Mouse (Mus musculus): ENCODE measurements around the gene Chmp4b. TPM values are rescaled to one million over a fixed set of nuclear protein-coding genes. Genes with fewer than 3 reads are reported as not detected.
A peak's percentile ranks its signal among the peaks of the same experiment; 100 is the strongest.

Gene Chmp4b
- total RNA-seq, 2 experiments from 2014 or later: 125 to 126 TPM

- intact Hi-C loops (cut with DNase I): loop anchor here (5.0 kb wide), 1 partner anchor 63 kb away; no protein-coding TSS in a partner anchor
Measured at GRCm38 (mm10) chr2:154713964-154714363, 62.5 kb downstream of the Chmp4b start.

DNA sequence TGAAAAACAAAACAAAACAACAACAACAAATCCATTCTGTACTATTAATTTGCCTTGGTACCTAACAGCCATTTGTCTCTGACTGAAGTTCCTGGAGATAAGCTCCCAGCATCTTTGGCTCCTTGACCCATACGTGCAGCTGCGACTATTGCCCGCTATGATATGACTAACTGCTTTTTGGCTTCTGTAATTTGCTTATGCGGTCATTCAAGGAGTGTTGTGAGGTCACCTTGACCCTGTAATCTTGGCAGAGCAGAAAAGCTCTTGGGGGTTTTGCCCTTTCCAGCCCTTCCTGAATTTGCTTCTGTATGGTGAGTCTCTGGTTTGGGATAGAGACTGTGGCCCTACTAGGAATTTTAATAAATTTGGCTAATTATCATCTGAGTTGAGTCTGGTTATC, 65.1 kb downstream of the Chmp4b start:
- intact Hi-C loops (cut with DNase I): no loop called here
- no peak for DNase-seq

More at GRCm38 (mm10) chr2:154713964-154714363, 62.5 kb downstream of the Chmp4b start:
- DNase-seq: no peak

- no peak for DNase-seq
- intact Hi-C loops (cut with DNase I): no loop called here
Measured at GRCm38 (mm10) chr2:154717081-154717480, 65.6 kb downstream of the Chmp4b start.

DNA sequence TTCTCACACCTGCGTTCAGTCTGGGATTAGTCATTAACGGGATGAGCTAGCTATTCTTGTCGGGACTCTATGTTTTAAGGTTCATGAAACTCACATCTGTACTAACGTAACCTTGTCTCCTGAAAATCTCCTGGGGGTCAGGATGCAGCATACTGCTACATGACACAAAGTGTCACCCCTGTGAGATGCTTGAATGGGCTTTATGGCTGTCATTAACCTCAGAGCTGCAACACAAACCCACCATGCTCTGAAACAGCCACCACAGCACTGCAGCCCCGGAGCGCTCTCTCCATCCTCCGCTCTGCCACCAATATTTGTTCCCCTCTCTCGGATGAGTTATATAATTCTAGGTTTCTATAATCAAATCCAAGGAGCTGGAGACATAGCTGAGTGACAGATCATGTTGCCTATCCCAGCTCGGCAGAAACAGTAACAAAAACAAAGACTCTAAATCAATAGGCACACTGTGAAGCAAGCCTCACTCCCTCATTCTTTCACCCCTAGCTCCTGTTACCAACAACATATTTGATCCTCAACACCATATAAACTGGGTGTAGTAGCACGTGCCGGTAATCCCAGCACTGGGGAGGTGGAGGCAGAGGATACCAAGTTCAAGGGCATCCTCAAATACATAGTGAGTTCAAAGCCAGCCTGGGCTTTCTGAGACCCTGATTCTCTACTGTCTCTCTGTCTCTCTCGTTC, 67.5 kb downstream of the Chmp4b start:
- intact Hi-C loops (cut with DNase I): no loop called here
- no peak for DNase-seq

GRCm38 (mm10) chr2:154720315-154720714, 68.8 kb downstream of the Chmp4b start:
- intact Hi-C loops (cut with DNase I): no loop called here
- DNase-seq: no peak

DNA sequence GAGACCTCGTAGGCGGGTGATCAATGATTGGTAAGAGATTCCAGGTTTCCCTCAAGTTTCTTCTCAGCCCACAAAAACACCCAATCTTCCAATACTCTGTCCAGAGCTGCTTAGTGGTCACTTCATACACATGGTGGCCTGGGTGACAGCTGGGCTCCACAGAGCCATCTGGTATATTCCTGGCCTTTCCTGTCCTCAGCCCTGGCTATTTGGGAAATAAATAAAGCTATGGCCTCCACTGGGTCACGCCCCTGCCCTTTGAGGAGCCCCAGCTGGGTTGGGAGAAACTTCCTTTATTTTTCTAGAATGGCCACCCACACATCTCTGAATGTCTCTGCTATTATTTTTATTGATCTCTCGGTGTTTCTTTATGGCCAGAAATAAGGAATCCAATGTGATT, 72.0 kb downstream of the Chmp4b start:
- intact Hi-C loops (cut with DNase I): no loop called here
- peak in 1 of 2 experiments; percentile 30 for DNase-seq

DNA sequence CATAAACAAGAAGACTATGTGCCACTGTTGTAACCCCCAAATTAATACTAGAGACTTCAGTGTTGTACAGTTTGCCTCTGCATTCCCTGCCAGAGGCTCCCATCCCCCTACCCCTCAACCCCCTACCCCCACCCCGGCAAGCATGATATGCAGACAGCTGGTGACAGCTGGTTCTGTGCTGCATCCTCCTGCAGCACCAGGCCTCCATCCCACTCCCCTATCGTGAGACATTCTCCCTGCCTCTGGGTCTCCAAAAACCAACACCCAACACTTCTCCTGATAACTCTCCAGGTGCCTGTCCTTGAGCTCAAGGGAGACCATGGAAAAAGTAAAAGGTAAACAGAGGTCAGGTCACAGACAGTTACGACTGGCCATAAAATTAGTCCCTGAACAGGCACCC, 78.2 kb downstream of the Chmp4b start:
- intact Hi-C loops (cut with DNase I): no loop called here
- no peak for DNase-seq

DNA sequence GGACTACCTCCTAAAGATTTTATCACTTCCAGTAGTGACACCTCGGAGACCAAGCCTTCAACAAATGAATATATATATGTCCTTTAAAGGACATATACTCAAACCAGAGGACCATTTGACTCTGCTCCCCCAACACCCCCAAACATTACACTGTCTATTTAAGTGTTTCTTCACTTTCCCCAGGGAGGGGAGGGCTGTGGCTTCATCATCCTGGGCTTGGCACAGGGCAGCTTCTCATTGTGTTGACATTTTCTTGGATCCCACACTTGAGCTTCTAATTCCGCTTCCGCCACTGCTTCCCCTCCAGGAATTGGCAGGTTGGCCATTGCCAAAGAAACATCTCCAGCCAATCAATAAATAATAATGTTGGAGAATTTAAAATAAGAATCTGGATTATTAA, 79.3 kb downstream of the Chmp4b start:
- intact Hi-C loops (cut with DNase I): no loop called here
- no peak for DNase-seq

DNA sequence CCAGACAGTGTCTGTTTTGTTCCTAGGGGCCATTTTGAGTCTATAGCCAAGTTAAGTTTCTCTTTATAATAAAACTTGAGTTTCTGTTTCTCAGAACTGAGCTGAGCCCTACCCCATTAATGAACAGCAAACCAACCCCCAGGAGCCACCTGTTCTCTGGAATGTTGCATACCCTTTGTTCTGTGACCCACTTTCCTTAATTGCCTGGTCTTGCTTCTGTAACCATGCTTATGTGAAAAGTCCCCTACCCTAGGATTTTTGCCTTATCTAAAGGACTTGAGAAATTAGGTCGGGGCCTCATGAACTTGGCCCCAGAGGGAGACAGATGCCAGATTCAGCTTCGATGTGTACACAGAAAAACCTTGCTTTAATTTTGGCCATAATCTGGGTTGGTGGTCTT, 80.4 kb downstream of the Chmp4b start:
- intact Hi-C loops (cut with DNase I): no loop called here
- DNase-seq: no peak

GRCm38 (mm10) chr2:154732503-154733141, 81.1 kb downstream of the Chmp4b start:
- intact Hi-C loops (cut with DNase I): no loop called here
- DNase-seq: no peak

- DNase-seq: no peak
- intact Hi-C loops (cut with DNase I): no loop called here
Measured at GRCm38 (mm10) chr2:154734977-154735376, 83.5 kb downstream of the Chmp4b start.

- DNase-seq: no peak
- intact Hi-C loops (cut with DNase I): no loop called here
Measured at GRCm38 (mm10) chr2:154735416-154735815, 83.9 kb downstream of the Chmp4b start.

GRCm38 (mm10) chr2:154735986-154736385, 84.5 kb downstream of the Chmp4b start:
- DNase-seq: no peak
- intact Hi-C loops (cut with DNase I): no loop called here

DNA sequence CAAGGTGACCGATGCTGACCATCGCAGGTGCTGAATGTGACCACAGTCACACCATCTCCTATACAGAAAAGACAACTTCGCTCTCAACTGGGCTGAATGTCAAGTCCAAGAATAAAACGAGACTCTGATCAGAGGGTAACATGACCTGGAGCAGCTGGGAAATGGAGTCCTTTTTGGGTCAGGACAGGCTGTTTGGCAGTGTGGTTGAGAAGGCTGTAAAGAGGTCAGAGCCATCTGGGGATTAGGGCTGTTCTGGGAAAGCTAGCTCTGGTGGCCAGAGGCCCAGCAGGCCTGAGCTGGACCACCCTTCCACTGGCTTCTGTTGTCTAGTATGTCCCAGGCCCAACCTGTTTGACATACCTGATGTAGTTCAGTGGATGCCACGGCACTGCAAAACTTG, 87.1 kb downstream of the Chmp4b start:
- DNase-seq: no peak
- intact Hi-C loops (cut with DNase I): no loop called here

- intact Hi-C loops (cut with DNase I): no loop called here
- no peak for DNase-seq
Measured at GRCm38 (mm10) chr2:154742911-154743819, 91.7 kb downstream of the Chmp4b start.

DNA sequence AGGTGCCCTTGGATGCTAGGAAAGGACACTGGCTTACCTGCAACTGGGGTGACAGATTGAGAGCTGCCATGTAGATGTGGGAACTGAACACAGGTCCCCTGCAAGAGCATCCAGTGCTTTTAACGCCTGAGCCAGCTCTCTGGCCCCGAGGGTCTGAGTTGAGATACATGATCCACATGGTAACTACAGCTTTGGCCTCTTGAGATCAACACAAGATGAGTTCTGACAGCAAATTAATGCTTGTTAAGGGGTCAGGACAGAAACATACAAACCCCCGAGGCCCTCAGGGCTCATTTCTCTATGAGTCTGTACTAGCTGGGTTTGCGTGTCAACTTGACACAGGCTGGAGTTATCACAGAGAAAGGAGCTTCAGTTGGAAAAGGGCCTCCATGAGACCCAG, 92.4 kb downstream of the Chmp4b start:
- DNase-seq: no peak
- intact Hi-C loops (cut with DNase I): no loop called here

Other genes starting within 250 kb of the Chmp4b start
- gene Snta1, start 243.6 kb upstream of the Chmp4b start, total RNA-seq (2021): 100 to 1,000 TPM in 1 of 2 experiments, 10 to 100 TPM in 1; 82.6 to 106 TPM
- gene Cbfa2t2, start 215.2 kb upstream of the Chmp4b start, total RNA-seq (2021): 10 to 100 TPM; 23.5 to 25.3 TPM
- under 1 TPM; 0.38 to 0.40 TPM for gene 1700003F12Rik, start 104.6 kb upstream of the Chmp4b start, total RNA-seq (2021)
- gene Actl10, start 99.9 kb upstream of the Chmp4b start, total RNA-seq (2021): under 1 TPM in 1 of 2 experiments, not detected in 1; 0.22 TPM
- gene Necab3, start 92.8 kb upstream of the Chmp4b start, total RNA-seq (2021): 1 to 10 TPM; 1.3 to 1.8 TPM
- gene E2f1, start 81.8 kb upstream of the Chmp4b start, total RNA-seq (2021): 10 to 100 TPM; 10.2 to 10.4 TPM
- gene Pxmp4, start 48.0 kb upstream of the Chmp4b start, total RNA-seq (2021): 10 to 100 TPM; 25.7 to 26.8 TPM
- gene Zfp341, start 38.4 kb upstream of the Chmp4b start, total RNA-seq (2021): 1 to 10 TPM; 2.2 to 2.9 TPM
- gene 4930519P11Rik, start 38.3 kb upstream of the Chmp4b start, total RNA-seq (2021): not detected
- not detected for gene Gm14214, start 118.3 kb downstream of the Chmp4b start, total RNA-seq (2021)
- 100 to 1,000 TPM; 162 to 171 TPM for gene Raly, start 139.4 kb downstream of the Chmp4b start, total RNA-seq (2021)
- gene a, start 139.7 kb downstream of the Chmp4b start, total RNA-seq (2021): not detected
- gene Eif2s2, start 241.2 kb downstream of the Chmp4b start, total RNA-seq (2021): 10 to 100 TPM; 69.8 to 70.5 TPM